Mouse (Mus musculus) cerebral cortex, adult 2 months (tissue): ENCODE measurements around the gene Rufy4.

Source experiments
- WGBS: fragments of 180-500 bp; shearing (Covaris S2); methylation state at CpG from one replicate; pipeline ENCODE4 v1.1.7; 2018; 5-methylcytosine and 5-hydroxymethylcytosine counted together

Rufy4 gene

DNA sequence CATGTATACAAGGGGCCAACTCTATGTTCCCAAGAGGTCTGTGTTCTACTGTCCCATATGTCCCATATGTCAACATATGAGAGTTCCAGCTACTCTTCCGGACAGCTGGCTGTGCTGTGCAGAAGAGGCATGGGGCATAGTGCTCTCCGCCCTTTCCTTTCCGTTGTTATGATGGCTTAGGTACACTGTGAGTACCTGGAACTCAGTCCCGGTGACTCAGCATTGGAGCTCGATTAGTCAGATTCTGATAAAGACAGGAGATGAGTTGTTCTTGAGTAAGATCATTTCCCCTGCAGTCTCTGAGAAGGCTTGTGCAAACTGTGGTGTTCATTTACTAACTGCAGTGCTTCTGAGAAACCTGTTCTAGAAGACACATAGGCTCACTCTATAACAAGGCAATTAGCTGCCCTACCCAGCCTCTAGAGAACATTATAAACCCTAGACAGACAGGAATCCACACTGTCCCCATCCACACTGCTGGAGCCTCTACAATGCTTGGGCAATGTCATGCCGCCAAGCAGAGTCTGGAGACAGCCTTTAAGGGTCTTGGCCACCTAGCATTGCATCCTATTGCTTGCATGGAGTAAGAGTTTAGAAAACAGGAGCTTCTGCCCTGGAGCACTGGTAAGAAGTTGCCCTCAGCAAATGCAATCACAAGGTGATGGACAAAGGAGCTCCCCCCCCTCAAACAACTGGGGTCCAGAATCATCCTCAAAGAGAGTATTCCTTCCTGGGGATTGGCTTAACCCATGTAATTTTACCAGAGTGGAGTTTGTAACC, 24.0 kb downstream of the Rufy4 start:
- 80% methylated on average over 6 of the region's 6 CpGs for WGBS

DNA sequence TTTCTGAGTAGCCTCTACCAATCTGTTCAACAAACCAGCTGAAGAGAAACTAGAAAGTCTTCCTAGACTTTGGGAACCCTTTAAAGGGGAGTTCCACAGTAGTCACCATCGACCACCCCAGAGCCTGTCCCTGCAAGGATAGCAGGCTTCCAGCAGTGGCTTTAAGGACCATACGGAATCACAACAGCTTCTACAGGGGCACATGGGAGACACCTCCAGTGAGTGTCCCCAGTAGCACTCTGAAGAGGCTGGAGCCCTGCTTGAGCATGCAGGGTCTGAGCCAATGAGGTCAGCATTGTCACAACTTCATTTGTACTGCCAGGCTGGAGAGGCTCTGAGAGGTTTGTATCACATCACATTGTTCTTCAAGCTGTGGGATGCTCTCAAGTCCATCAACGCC, 24.8 kb downstream of the Rufy4 start:
- WGBS: 72% methylated on average over 3 of the region's 3 CpGs

DNA sequence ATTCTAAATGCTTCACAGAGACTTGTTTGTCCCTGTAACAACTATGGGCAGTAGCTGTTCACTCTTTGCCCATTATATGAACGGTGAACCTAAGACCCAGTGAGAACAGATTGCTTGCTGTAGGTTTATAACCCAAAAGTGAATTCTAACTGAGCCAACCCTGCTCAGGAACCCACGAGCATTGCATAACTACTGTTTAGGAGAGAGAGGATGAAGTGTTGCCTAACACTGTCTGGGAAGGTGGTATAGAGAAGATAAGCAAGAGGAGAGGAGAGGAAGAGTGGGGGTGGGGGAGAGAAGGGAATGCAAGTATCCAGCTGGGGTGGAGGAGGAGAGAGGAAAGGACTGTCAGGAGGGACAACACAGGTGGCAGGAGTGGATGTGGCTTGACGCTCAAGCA, 25.8 kb downstream of the Rufy4 start:
- 58% methylated on average over 3 of the region's 3 CpGs for WGBS

DNA sequence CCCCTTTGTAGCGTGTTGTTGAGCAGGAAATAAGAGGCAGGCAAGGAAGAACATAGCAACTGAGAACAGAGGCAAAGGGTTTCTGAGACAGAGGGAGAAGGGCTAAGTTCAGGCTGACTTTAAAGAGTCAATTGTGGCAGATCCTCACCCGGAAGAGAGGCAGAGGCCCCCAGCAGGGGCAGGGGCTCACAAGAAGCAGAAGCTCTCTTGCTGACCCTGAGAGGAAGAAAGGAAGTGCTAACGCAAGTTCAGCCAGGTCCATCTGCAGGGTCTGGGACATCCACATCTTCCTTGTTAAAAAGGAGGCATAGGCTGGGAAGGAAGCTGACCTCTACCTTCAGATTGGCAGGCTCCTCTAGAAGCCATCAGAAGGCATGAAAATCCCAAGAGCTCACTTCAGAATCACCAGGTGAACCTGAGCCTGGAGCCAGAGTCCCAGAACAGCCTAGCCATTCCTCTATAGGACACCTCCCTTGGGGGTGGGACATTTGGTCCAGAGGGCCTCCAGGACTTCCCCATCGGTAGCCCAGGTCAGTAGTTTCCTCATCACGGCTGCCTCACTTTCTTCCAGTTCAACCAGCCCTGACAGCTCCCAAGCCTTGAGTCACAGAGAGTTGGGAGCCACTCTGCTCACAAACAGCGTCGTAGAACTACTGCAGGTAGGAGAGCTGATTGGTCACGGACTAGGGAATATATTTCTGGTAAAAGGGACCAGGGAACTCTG, 28.3 kb downstream of the Rufy4 start, which contains the start of gene Cxcr2:
Gene Cxcr2 (plus strand): TSS at position 529 of the 724 bp plus-strand sequence.
- 84% methylated on average over 8 of the region's 8 CpGs for WGBS

DNA sequence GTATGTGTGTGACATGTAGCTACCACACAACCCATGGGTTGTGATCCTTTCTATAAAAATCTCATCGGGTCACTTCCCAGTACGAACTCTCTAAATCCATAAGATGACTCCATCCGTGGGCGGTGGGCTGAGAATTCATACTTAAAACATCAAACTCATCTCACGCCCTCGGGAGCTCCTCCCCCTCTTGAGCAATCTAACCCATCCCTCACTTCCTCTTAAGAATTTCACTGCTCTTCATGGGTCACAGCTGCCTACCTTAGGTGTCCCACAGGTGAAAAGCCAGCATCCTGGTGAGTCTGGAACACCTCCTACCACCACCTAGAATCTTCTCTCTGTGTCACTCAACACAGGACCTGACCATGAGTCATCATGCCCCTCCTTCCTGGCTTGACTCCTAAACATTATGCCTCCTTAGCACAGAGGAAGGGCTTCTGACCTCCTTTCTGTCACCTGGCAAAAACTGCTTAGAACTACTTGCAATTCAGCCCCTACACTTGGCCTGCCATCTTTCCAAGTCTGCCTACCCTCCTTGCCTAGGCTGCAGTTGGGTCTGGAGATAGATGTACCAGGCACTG, 30.2 kb downstream of the Rufy4 start:
- 93% methylated on average over 6 of the region's 6 CpGs for WGBS

DNA sequence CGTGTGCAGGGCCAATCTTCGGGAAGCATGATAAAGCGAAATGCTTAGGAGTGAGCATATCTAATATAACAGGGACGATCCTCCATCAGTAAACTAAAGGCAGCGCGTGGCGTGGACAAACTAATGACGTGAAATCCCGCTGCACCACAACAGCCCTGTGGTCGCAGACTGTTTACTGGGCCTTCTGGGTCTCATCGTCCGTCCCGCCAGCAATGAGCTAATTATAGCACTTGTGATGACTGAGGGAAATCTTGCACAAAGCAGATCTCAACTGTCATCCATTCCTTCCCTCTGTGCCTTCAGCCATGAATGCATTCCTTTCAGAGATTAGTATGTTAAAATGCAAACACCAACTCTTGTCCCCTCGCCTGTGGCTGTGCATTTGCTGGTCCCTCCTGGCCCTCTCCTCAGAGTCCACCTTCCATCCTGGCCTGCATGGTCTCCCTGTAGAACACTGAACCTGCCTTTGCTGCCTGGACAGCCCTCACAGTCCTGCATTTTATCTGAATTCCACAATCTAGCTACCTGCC, 31.1 kb downstream of the Rufy4 start:
- 76% methylated on average over 14 of the region's 14 CpGs for WGBS

DNA sequence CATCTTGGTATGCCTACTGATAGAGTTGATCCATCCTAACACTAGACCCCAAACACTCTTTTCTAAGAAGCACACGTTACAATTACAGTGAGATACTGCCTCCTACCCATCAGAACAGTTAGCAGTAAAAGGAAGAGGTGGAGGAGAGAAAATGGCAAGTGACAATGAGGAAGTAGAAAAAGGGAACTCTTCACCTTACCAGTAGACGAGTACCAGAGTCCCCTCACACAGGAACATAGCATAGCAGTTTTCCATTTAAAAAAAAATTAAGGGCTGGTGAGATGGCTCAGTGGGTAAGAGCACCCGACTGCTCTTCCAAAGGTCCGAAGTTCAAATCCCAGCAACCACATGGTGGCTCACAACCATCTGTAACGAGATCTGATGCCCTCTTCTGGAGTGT, 34.3 kb downstream of the Rufy4 start:
- 82% methylated on average over 5 of the region's 5 CpGs for WGBS

DNA sequence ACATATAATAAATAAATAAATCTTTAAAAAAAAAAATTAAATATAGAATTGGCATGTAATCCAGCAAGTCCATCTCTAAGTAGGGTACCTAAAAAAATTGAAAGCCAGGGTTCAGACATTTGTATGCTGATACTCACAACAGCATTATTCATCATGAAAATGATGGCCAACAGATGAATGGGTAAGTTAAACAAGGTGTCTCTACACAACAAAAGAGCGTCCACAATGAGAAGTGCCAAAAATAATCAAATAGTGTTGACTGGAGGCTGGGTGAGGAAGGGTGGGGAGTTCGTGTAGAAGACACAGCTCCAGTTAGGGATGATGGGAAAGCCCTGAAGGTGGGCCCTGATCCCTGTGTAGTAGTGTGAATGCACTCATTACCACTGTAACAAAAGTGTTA, 34.7 kb downstream of the Rufy4 start:
- WGBS: 76% methylated on average over 2 of the region's 2 CpGs

DNA sequence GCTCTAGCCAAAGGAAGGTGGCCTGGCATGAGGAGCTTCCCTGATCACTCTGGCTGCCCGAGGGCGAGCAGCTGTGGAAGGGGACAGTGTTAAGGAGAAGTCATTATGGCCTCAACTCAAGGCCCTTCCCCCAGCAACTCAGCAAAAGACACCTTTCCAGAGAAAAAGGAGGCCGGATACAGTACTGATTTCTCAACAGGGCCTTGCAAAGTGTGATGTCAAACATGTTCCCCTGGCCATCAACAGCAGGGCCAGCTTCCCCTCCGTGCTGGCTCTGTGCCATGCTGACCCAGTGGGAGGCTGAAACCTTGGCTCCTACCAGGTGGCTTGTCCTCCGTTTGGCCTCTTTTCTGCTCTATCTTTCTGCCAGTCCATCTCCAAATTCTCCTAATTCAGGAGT, 41.8 kb downstream of the Rufy4 start:
- WGBS: 85% methylated on average over 5 of the region's 5 CpGs

DNA sequence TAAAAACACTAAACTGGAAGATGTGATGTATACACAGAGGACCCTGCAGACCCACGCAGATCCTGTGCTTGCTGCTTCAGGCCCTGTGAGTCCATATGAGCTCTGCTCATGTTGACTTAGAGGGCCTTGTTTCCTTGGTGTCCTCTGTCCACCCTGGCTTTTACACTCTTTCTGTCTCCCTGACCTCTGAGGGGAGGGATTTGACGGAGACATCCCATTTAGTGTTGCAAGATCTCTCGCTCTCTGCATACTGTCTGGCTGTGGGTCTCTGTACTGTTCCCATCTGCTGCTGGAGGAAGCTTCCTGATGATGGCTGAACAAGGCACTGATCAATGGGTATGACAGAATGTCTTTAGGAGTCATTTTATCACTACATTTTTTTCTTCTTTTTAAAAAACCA, 44.4 kb downstream of the Rufy4 start:
- WGBS: 92% methylated on average over 3 of the region's 3 CpGs

DNA sequence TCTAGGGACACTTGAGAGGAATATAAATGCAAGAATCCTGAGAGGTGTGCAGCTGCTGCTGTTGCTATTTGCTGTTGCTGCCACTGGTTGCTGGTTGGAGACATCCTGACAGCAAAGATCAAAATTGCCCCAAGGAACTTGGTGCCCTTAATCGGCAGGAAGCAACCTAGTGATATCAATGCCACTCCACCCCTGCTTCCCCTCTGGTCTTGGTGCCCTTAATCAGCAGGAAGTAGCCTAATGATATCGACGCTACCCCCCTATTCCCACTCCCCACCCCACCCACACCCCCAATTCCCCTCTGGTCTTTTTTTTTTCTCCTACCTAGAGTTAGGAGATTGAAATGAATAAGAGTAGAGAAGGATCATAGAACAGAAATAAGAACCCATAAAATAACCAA, 47.4 kb downstream of the Rufy4 start:
- 81% methylated on average over 3 of the region's 3 CpGs for WGBS

DNA sequence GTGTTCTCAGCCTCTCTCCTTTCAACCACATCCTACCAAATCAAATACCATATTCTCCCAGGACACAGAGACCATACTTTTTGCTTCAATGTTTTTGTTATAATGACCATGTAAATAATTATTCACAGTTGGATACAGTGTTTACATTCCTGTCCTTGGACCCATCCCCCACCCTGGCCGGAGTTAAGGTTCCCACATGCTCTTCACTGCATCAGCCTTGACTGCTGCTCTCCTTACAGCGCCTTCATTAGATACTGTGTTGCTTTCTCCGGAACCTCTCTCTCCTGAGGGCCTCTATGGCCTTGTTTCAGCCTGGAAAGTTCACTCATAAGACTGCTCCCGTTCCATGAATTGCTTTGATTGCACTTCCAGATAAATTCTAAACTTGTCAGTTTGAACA, 50.4 kb downstream of the Rufy4 start:
- 80% methylated on average over 4 of the region's 4 CpGs for WGBS

DNA sequence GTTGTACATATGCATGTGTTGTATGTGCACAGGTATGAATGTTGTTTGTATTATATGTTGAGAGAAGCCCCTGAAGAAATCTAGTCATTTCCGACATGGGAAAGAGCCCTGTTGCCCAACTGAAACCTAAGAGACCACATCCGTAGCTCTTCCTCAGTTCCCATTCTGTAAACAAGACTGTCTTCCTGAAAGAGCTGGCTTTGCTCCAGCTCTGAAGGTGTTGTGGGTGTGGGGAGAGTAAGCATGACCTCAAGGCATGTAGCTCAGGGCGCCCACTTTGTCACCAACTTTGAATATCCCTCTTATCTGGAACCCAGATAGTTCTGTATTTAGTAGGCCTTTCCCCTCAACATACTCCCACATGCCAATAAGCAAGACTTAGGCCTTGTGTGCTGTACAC, 53.3 kb downstream of the Rufy4 start:
- 91% methylated on average over 3 of the region's 3 CpGs for WGBS

DNA sequence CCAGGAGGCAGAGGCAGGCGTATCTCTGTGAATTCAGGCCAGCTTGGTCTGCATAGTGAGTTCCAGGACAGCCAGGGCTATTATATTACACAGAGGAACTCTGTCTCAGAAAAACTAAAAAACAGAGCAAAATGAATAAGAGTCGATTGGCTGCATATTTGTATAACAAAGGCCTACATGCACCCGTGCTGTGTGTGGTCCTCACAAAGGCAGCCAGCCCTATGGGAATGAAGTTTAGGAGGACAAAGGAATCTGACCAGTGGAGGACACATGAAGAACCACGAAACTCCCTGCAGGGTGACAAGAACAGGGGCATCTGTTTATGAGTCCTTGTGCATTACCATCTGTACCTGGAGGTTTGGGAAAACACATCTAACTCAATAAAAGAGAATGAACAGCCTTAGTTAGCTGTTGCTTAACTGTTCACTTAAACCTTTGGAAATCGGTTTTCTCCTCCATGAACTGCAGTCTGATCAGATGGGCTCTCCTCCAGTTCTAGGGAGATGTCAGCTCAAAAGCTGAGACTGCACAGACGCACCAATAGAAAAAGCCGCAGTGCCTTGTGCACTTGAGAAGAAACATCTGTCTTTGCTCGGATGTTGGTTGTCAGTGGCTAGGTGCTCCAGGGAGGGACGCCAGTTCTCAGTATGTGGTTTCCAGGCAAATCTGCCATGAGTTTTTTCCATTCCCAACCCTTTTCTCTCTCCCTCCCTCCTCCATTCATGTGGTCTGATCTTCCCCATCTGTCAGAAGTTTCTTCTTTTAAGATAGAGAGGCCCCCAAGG, 54.5 kb downstream of the Rufy4 start:
- WGBS: 83% methylated on average over 9 of the region's 9 CpGs

DNA sequence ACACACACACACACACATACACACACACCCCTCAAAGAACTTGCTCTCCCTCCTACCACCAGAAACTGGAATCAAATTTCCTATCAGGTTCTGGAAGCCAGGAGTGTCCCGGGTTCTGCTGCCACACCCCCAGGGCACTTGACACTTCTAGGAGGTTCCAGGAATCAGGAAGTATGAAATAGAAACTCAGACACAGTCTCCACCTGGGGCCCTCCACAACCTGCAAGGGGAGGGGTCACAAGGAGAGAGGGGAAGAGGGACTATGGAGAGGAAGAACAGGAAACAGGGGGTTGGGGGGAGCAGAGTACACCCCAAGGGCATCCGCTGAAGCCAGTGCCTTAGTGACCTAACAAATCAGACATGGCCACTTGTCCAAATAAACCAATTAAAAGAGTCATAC, 56.1 kb downstream of the Rufy4 start:
- 79% methylated on average over 2 of the region's 2 CpGs for WGBS

DNA sequence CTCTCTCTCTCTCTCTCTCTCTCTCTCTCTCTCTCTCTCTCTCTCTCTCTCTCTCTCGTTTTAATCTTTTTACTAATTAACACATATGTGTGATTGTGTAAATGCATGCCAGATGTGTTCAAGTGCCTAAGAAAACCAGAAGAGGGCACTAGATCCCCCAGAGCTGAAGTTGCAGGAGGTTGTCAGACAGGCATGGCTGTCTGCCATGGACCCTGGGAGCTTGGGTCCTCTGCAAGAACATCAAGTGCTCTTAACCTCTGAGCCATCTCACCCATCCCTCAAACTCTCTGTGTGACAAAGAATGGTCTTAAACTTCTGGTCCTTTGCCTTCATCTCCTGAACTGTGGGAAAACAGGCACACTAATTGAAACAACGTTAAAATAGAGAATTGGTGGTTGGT, 57.7 kb downstream of the Rufy4 start:
- 52% methylated on average over 2 of the region's 2 CpGs for WGBS

DNA sequence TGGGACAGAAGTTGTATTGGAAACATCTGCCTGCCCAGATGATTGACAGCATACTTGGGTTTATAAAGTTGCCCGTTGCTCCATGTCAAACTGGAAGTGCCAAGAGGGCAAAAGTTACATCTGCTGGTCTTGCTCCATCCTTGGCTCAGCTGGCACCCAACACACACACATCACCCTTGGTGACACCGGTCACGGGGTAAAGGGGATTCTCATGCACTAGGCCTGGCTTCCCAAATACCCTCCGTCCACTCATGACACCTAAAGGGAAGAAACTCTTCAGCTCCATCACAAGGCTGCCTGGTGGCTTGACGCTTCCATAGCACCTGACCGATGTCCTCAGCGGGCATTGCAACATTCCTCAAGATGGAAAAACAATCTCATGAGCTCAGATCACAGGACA, 65.1 kb downstream of the Rufy4 start:
- 91% methylated on average over 7 of the region's 7 CpGs for WGBS

DNA sequence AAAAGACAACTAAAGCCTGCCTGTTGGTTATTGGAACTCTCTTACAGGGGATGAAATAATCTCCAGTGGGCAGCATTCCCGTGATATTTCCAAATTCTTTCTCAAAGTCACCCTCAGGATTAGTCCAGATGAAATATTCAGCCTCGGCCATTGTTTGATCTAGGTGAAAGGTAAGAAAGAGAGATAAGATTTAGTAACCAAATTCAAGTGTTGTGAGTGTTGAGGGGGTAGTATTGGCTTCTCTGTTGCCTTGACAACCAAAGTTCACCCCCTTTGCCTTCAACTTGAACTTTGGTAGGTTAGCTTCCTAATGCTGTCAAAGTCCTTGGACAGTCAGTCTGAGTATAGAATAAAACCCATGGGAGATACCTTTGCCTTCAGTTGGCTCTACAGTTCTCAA, 67.4 kb downstream of the Rufy4 start:
- 85% methylated on average over 2 of the region's 2 CpGs for WGBS

DNA sequence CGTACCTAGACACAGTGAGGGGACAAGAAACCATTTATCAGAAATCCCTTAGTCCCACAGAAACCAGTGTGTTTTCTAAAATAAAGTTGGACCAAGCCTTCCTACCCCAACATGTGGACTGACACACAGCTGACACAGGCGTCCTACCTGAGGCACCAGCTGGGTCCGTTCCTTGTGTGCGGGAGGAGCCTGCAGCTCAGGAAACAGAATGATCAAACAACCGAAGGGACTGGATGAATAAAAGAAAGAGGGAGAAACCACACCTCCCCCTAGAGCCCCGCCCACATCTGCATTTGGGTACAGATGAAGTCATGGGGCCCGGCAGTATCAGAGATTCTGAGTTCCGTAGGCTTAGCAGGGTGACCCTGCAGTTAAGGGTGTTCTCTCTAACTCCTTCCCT, 69.1 kb downstream of the Rufy4 start, which contains the start of gene Cxcr1:
Gene Cxcr1 (minus strand): TSS at position 187 of the 400 bp plus-strand sequence.
- 76% methylated on average over 8 of the region's 8 CpGs for WGBS

DNA sequence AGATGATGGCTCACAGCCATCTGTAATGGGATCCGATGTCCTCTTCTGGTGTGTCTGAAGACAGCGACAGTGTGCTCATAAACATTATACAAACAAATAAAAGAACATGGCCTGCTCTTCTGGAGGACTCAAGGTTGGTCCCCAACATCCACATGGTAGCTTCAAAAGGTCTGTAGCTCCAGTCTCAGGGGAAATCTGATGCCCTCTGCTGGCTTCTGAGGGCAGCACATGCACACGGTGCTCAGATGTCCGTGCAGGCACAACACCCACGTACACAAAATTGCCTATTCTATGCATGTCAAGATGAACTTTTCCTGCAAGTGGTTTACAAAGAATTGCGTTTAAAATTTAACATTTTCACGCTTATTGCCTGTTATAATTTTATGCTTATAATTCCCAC, 70.6 kb downstream of the Rufy4 start:
- WGBS: 56% methylated on average over 7 of the region's 7 CpGs

DNA sequence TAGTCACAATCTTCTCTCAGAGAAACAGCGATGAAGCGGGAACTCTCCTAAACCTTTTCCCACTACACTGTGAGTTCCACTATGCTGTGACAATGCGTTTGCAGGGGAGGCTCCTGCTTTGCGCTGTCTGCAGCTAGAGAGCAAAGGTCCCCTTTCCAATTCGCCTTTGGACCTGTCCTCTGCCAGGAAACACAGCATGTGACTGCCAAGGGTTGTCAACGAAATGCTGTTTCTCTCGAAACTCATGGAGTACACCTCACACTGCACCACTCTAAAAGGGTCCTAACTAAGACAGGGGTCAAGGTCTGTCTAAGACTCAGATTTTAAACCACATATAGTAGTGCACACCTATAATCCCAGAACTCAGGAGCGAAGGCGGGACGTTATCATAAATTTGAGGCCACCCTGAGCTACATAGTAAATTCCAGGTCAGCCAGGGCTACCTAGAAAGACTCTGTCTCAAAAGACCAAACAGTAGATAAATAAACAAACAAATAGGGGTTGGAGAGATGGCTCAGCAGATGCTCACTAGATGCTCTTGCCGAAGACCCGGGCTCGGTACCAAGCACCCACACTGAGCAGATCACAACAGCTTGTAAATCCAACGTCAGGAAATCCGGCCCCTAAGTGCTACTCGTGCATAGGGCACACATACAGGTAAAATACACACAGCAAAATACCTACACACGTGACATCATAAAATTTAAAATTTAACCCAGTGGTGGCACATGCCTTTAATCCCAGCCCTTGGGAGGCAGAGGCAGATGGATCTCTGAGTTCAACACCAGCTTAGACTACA, 71.5 kb downstream of the Rufy4 start:
- WGBS: 84% methylated on average over 17 of the region's 17 CpGs
